Mouse (Mus musculus) CH12.LX (cell line): ENCODE data around the gene Sphk2.

ENCODE experiments used
- ETS1 ChIP-seq: conservative IDR thresholded peaks from 2 replicates; pipeline ENCODE4 v1.6.1; 2012; ENCODE audit warnings: low read depth, mild to moderate bottlenecking, inconsistent platforms, low read length, improper control_type of control experiment, moderate library complexity
- MAX ChIP-seq: IDR thresholded peaks from 2 replicates; pipeline ENCODE4 v1.6.1; 2011; ENCODE audit warnings: low read length, improper control_type of control experiment
- MXI1 ChIP-seq: IDR thresholded peaks from 2 replicates; pipeline ENCODE4 v1.6.1; 2011; ENCODE audit warnings: mild to moderate bottlenecking, low read depth, low read length, improper control_type of control experiment
- POLR2A ChIP-seq: IDR thresholded peaks from 2 replicates; pipeline ENCODE4 v1.6.1; 2011; ENCODE audit warnings: low read depth, mild to moderate bottlenecking, improper control_type of control experiment, low read length
- ZKSCAN1 ChIP-seq: IDR thresholded peaks from 2 replicates; pipeline ENCODE4 v1.6.1; 2012; ENCODE audit warnings: low read depth, inconsistent platforms, low read length, improper control_type of control experiment, borderline replicate concordance

- TF ChIP-seq POLR2A (no peak), ETS1 (no peak), ZKSCAN1 (no peak), MXI1 (no peak), MAX (no peak)
Measured at GRCm38 (mm10) chr7:45695098-45695497, 22.7 kb downstream of the Sphk2 start.
